Mouse (Mus musculus) embryo, embryonic 11.5 days (tissue): ENCODE data around the gene Zfp213.
"Not testable (repeated sequence)": the region's sequence is repeated elsewhere in the genome, so short reads cannot be mapped to it uniquely, and the experiment has no call there.

Experiments
- DNase-seq: peaks from one replicate; pipeline ENCODE4 v3.0.0-alpha.2; 2012; ENCODE audit warnings: low read depth, low spot score

The Zfp213 gene

DNA sequence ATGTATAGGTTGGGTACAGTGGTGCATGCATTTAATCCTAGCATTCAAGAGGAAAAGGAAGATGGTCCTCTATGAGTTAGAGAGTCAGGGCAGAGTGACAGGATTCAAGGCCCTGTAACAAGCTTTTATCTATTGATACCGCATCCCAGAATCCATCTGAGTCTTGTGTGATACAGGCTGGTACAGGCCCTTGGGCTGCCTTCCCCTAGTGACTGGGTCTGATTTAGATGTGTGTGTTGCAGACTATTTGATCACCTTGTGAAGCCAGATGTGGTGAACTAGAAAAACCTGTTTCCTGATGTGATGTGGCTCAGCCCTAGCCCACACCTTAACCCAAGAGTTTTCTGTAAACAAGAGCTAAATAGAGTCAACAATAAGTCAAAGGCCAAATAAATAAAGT lies 19.3 kb downstream of the Zfp213 start:
- DNase-seq: no peak

DNA sequence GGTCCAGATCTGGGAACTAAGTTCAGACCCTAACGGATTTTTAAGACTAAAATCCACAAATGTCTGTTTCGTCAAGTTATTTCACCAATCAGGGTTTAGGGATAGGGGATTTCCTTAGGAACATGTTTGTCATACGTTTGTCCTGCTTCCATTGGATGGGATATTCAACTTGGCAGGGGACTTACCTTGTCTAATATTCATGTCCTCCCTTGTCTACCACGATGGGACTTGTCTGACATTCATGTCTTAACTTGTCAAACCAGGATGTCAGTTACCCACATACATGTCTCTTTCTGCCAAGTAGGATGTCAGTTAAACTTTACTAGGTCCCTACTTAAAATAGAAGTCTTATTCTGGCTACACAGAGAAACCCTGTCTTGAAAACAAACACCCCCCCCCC lies 20.1 kb downstream of the Zfp213 start:
- no peak for DNase-seq

DNA sequence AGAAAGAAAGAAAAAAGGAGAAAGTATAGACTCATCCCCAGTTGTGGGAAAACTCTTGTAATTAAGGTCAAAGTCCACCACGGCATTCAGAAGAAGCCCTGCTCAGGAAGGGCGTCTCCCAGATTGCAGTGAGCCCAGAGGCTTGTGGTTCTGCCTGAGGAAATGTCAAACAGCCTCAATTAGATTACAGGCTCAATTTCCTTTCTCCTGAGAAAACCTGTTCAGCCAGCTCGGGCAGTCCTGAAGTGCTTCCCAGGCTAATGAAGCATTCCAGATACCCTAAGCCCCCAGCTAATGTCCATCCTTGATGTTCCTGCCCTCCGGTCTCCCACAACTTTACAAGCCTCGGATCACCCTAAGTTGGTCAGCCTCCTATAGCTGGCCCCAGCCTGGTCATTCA lies 20.7 kb downstream of the Zfp213 start:
- no peak for DNase-seq

DNA sequence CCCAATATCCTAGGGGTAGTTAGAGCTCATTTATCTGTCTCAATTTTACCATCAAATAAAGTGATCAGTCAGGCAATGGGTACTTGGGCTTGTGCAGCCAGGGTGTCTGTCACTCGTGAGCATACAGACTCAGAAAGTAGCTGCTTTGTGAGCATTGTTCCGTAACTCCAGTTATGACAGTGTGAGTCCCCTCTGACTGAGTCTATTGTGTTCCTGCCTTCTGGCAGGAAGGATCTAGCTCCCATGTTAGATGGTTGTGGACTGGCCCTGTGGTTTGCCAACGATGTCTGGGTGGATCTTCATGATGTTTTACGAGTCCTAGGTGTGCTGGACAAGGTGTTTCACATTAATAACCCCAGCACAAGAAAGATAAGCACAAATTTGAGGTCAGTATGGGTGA lies 21.2 kb downstream of the Zfp213 start:
- DNase-seq: no peak

DNA sequence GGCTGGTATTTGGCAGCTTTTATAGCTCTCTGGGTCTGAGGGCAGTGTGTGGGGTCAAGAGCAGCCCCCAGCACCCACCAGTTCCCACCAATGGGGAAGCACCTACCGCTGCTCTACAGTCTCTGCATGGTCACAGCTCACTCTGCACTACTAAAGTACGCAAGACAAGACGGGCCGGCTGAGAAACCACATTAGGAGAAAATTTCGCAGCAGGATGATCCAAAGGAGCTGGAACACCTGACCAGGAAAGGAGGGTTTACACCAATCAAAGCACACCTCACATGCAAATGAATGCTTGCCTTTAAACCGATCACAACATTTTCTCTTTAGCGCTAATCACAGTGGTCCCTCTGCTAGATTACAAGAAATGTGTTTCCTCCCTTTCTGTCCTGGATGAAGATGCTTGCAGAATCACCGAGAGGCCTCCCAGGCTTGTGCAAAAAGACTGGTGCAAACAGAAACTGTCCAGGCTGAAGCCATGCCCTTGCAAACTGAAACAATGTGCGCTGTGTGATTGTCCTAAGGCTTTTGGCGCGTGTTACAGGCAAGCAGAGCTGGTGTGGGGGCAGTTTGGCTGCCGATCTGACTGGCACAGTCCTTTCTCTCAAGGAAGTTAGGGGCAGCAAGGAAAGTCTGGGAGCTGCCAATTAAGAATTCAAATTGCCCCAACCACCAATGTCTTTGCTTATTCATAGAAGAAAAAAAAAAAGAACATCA lies 21.9 kb downstream of the Zfp213 start:
- no peak for DNase-seq

DNA sequence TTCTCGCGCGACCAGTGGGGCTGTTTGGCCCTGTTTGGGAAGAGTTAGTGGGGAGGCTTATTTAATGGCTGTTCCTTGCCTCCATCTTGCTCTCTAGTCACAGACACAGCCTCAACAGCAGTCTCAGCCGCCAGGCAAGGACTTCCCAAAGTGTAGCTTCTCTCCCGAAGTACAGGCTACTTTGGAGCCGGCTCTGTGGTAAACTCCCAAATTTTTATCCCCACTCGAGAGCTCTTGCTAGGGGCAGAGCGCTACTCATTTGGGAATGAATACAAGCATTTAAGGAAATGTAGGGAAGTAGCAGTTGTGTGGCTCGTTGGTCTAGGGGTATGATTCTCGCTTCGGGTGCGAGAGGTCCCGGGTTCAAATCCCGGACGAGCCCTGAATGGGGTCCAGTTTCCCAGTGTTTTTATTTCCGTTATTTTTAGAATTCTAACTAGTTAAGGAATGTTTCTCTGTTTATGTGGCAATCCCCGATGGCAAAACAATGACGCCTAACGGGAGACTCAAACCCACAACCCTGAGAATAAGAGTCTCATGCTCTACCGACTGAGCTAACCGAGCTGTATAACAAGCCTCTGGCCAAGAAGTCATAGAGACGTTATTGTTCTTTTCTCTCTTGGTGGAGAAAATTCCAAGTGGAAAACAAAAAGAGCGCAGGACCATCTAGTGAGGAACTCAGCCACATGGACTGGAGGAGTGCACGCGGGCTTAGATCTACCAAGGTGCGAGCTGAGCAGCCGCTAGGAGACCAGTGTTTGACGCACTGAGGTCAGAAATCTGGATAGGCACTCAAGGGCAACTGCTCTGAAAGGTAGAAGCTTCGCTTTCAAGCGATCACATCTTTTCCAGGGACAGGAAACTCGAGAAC lies 23.2 kb downstream of the Zfp213 start:
- DNase-seq: no peak

DNA sequence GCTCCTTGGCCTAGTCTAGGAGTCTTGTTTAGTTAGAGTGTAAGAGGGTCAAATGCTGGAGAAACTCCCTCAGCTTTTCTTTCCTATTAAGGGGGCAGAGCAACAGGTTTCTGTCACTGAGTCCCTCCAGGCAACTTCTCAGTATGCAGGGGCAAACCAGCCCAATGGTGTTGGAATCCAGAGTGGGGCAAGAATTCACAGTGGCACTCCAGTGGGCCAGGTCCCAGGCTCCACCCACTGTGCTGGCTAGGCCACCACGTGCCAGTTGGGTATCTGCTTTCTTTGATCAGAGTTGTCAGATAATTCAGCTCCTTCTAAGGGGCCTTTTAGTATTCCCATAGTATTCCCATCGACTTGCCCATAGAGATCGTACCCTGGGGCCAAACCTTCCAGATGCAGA lies 23.9 kb downstream of the Zfp213 start:
- no peak for DNase-seq

DNA sequence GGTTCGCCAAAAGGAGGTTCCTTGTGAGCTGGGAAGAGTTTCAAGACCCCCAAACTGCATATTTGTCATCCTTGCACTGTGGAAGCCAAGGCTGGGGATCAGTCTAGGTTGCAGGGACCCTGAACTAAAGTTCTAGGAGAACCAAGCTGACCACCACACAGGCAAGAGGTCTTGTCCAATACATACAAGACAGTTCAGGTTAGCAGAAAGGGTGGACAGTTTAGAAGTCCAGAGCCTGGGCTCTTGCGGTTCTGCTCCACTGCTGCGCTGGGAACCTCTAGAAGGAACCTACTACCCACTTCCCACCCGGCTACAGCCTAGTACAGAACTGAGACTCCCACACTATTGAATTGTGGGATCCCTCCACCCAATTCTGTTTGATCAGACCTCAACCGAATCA lies 24.4 kb downstream of the Zfp213 start:
- no peak for DNase-seq

DNA sequence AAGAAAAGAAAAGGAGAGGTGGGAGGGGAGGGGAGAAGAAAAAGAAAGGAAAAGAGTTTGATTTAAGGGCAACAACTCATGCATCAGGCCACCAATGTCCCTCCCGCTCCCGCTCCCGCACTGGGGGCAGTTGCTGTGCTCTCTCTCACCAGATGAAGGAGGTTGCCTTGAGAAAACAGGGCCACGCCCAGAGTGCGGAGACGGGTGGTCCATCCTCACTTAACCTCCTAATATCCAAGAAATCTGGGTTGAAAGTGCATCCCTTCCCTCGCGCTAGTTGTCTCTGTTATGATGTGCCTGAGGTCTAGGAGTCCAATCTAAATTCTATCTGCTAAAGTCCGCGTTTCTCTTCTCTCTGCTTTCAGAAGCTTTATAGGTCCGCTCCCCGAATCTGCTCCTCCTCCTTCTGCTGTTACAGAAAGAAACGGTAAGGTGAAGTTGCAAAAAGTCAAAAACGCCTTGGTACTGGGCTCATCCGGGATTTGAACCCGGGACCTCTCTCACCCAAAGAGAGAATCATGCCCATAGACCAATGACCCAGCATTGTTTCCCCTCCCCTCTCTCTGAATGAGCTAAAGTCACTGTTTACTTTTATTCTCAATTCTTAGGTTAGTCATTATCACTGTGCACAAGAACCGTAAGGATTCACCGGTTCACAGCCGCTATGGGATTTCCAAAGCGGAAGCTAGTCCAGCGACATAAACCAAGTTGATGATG lies 25.6 kb downstream of the Zfp213 start:
- DNase-seq: no peak

DNA sequence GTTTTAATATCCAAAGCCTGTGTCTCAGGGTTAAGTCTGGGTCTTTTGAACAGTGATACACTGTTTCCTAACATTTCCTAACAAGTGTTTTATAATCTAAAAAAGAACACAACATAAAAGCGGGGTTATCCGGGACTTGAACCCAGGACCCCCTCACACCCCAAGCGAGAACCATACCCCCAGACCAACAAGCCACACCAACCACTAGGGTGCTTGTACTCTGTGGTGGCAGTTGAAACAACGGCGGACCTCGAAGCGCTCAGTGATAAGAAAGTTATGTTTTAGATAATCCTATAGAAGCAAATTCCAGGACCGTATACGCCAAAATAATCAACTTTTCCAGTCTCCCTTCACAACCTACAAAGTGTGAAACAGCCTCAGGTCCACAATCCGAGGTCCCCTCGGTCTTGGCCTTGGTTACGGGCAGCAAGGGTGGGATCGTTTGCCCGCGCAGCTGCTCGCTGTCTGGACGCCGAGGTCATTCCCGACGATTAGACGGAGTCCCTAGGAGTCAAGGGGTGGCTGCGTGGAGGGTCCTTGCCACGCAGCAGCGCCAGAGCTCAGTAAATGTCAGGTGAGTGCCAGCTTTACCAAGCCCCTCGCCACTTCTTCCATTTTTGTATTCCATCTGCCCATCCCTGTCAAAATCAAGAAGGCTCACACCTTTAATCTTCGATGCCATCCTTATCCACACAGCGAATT lies 26.3 kb downstream of the Zfp213 start:
- DNase-seq: no peak

DNA sequence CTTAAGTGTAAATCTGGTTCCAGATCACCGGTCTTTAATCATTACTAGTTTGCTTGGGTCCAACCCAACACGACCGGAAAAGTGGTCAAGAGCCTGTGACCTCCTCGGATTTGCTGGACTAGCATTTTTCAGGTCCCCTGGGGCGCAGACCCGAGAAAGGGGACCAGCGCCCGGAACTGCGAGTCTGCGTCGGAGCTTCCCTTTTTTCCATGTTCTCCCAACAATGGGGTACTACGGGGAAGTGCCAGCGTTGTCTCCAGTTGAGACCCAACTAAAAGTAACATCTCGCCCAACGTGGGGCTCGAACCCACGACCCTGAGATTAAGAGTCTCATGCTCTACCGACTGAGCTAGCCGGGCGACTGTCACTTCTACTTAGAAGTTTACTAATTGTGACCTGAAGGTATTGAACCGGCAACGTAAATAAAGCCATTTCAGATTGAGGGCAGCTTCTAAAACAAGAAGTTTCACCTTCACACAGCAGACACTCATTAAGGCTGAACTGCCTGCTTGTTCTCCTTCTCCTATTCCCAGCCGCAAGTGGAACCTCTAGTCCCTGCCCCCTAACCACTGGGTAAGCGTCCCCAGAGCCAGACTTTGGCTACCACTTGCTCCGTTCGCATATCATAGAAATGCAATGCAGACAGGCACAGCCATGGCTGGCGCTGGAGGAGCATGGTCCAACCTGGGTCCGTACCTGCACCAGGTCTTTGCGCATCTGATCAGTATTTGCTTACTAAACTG lies 28.8 kb downstream of the Zfp213 start:
- not testable (repeated sequence) for DNase-seq

DNA sequence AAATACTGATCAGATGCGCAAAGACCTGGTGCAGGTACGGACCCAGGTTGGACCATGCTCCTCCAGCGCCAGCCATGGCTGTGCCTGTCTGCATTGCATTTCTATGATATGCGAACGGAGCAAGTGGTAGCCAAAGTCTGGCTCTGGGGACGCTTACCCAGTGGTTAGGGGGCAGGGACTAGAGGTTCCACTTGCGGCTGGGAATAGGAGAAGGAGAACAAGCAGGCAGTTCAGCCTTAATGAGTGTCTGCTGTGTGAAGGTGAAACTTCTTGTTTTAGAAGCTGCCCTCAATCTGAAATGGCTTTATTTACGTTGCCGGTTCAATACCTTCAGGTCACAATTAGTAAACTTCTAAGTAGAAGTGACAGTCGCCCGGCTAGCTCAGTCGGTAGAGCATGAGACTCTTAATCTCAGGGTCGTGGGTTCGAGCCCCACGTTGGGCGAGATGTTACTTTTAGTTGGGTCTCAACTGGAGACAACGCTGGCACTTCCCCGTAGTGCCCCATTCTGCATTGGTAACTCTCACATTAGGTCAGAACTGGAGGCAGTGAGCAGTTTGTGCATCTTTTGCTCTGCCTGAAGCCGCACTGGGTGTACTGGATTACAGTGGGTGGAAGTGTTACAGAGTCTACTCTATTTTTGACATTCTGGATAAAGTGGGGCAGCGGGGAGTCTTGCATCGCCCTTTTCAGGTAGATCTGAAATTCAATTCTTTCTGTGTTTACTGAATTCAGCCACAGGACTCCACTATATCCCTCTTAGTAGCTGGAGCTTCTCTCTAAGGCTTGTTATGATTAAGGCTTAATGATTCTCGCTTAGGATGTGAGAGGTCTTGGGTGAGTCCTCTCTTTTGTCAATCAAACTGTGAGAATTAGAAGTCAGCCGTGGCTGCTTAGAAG lies 30.2 kb downstream of the Zfp213 start:
- DNase-seq: not testable (repeated sequence)

DNA sequence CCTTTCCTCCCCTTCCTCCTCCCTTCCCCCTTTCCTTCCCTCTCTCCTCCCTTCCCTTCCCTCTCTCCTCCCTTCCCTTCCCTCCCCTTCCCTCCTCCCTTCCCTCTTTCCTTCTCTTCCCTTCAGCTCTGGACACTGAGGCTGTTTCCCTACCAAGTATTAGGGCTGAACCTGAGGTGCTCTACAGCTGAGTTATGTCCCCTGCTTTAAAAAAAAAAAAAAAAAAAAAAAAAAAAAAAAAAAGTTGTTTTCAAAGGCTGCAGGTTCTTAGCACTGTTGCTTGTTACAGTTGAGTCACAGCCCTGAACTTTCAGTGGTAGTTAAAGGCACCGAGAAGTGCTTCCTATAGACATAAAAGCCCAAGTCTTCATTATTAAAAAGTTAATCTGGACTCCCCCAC lies 32.6 kb downstream of the Zfp213 start:
- not testable (repeated sequence) for DNase-seq

DNA sequence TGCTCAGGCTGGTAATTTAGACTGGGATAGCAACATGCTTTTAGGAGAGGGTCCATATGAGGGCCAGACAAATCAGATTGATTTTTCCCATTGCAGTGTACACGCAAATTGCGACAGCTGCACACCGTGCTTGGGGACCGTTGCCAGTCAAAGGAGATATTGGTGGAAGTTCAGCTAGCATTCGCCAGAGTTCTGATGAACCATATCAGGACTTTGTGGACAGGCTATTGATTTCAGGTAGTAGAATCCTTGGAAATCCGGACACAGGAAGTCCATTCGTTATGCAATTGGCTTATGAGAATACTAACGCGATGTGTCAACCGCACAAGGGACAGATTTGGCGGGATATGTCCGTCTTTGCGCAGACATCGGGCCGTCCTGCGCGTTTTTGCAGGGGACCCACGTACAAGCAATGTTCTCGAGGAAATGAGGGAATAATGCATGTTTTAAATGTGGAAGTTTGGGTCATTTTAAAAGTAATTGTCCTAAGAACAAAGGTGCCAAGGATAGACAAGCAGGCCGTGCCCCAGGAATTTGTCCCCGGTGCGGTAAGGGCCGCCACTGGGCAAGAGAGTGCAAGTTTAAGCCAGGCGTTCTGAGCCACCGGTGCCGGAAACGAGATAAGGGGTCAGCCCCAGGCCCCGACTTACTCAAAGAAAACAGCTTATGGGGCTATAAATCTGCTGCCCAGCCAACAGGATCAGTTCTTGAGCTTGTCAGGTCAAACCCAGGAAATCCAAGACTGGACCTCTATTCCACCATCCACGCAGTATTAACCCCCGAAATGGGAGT lies 40.9 kb downstream of the Zfp213 start:
- not testable (repeated sequence) for DNase-seq

DNA sequence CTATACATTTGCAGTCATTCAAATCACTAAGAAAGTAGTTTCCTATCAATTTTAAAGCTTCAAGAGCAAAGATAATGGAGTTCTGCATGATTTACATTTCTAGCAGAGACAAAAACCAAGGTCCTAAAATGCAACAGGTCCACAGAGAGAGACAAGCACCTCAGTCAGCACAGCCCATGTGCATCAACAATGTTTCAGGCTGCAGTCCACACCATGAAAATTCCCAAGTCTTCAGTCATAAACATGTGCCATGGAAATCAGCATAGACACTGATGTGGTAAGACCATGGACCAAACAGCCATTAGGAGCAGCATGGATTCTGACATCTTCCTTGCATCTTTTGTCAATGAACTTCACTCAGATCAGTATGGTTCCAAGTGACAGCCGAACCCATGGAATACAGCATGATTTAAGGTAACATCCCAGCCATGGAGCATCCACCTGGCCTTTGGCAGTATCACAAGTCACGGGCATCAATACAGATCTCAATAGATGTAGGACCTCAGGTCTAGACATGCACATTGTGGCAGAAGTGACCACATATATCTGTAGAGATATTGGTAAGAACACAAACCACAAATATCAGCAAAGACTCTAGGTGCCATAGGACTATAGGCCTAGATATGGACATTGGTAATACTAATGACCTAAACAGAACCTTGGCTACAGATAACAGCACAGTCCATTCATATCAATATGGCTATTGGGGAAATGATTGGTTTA lies 45.2 kb downstream of the Zfp213 start:
- no peak for DNase-seq
